ENCODE assay signal across 11 mouse cellular contexts in the genomic region with DNA sequence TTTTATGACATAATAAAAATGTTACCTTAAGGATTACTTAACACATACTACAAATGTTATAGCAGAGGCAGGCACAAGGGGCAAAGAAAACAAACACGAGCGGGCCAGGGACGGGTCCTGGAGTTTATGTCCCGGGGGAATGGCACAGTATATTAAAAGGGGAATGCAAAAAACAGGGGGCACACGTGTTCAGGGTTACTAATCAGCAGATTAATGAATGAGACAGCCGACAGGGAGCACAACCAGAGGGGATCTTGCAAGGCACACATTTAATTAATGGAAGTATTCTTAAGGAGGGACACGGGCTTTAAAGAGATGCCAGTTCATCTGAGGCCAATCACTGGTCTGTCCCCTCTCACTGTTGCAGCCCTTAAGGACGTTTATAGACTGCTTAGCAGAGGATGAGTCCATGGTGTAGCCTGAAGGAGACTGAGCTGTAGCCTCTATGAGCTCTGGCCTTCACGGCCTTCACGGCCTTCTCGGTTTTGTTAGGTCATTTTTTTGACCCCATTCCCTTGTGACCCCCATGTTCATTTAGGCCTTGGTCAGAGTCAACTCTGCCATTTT. TPM values are rescaled to one million over a fixed set of nuclear protein-coding genes. Genes with fewer than 3 reads are reported as not detected.
A peak's percentile ranks its signal among the peaks of the same experiment; 100 is the strongest.
DNase-seq lines count a peak whose midpoint lies in the region; ATAC-seq lines count a peak whose summit lies in the region.
"Had no signal": no experiment of that assay in that cellular context is flagged by ENCODE, and none has a peak within 500 bp of the region (broad histone marks: within the 10 kb centered on the region; RNA-seq: fewer than 3 reads in every experiment).

No protein-coding gene starts in this region.

- H3K4me1 ChIP-seq in forebrain, embryonic 11.5 days (replicated peaks; ENCODE audit: control insufficient read depth, insufficient read depth, low read length): 0 out of 2 replicates have a peak, but pooled peaks cover 2% of the 10 kb centered on the region
- H3K4me1 ChIP-seq in forebrain, embryonic 10.5 days: peaks cover 14% of the 10 kb centered on the region
- peaks cover 5% of the 10 kb centered on the region for H3K4me1 ChIP-seq in embryonic facial prominence, embryonic 13.5 days
- peaks cover 6% of the 10 kb centered on the region for H3K4me1 ChIP-seq in hindbrain, embryonic 14.5 days (replicated peaks; ENCODE audit: control insufficient read depth, insufficient read depth, low read length)
- peaks cover 8% of the 10 kb centered on the region; the same call in 1 of the 2 replicates for H3K4me1 ChIP-seq in midbrain, embryonic 14.5 days (ENCODE audit: control insufficient read depth, insufficient read depth, low read length)

- 65% methylated on average over 11 of the region's 11 CpGs for WGBS in forebrain, embryonic 11.5 days
- WGBS in forebrain, embryonic 10.5 days: 73% methylated on average over 11 of the region's 11 CpGs
- WGBS in embryonic facial prominence, embryonic 13.5 days: 53% methylated on average over 11 of the region's 11 CpGs
- 34% methylated on average over 11 of the region's 11 CpGs for WGBS in hindbrain, embryonic 14.5 days
- 46% methylated on average over 11 of the region's 11 CpGs for WGBS in midbrain, embryonic 14.5 days

- H3K36me3 ChIP-seq in forebrain, embryonic 11.5 days (ENCODE audit: control insufficient read depth, insufficient read depth, low read length): no peaks in the 10 kb centered on the region
- H3K36me3 ChIP-seq in forebrain, embryonic 10.5 days (replicated peaks): peaks cover 34% of the 10 kb centered on the region
- peaks cover 30% of the 10 kb centered on the region for H3K36me3 ChIP-seq in embryonic facial prominence, embryonic 13.5 days
- peaks cover 7% of the 10 kb centered on the region; the same call in 1 of the 2 replicates for H3K36me3 ChIP-seq in hindbrain, embryonic 14.5 days (replicated peaks; ENCODE audit: control insufficient read depth, insufficient read depth)
- 0 out of 2 replicates have a peak, but pooled peaks cover under 1% of the 10 kb centered on the region for H3K36me3 ChIP-seq in midbrain, embryonic 14.5 days (ENCODE audit: control insufficient read depth, insufficient read depth, low read length)

- no peaks in the 10 kb centered on the region for H3K27me3 ChIP-seq in forebrain, embryonic 11.5 days (ENCODE audit: control insufficient read depth, insufficient read depth, low read length)
- no peaks in the 10 kb centered on the region for H3K27me3 ChIP-seq in forebrain, embryonic 10.5 days (ENCODE audit: poor library complexity, severe bottlenecking)
- no peaks in the 10 kb centered on the region for H3K27me3 ChIP-seq in embryonic facial prominence, embryonic 13.5 days
- no peaks in the 10 kb centered on the region for H3K27me3 ChIP-seq in hindbrain, embryonic 14.5 days (ENCODE audit: control insufficient read depth, insufficient read depth, low read length)
- no peaks in the 10 kb centered on the region for H3K27me3 ChIP-seq in midbrain, embryonic 14.5 days (ENCODE audit: control insufficient read depth, insufficient read depth, low read length)

- no peak overlapping the region for H3K27ac ChIP-seq in forebrain, embryonic 11.5 days (ENCODE audit: low read depth, low read length)
- H3K27ac ChIP-seq in forebrain, embryonic 10.5 days: no peak overlapping the region
- H3K27ac ChIP-seq in embryonic facial prominence, embryonic 13.5 days: no peak overlapping the region
- peak overlapping the region; percentile 71 for H3K27ac ChIP-seq in hindbrain, embryonic 14.5 days
- H3K27ac ChIP-seq in midbrain, embryonic 14.5 days (replicated peaks; ENCODE audit: low read depth, low read length): 0 out of 2 replicates have a peak overlapping the region, but pooled peaks have one; percentile 23

- peak; percentile 83 for ATAC-seq in forebrain, embryonic 11.5 days (replicated peaks; ENCODE audit: low FRiP score)
- ATAC-seq in embryonic facial prominence, embryonic 13.5 days (ENCODE audit: insufficient number of reproducible peaks, insufficient read depth, low FRiP score, low TSS enrichment, low read depth): no peak
- peak; percentile 69 for ATAC-seq in hindbrain, embryonic 14.5 days (ENCODE audit: low FRiP score)
- peak; percentile 76 for ATAC-seq in midbrain, embryonic 14.5 days (ENCODE audit: low FRiP score, low TSS enrichment)

- H3K9me3 ChIP-seq in forebrain, embryonic 11.5 days (ENCODE audit: control insufficient read depth, low read length): no peaks in the 10 kb centered on the region
- no peaks in the 10 kb centered on the region for H3K9me3 ChIP-seq in forebrain, embryonic 10.5 days
- no peaks in the 10 kb centered on the region for H3K9me3 ChIP-seq in embryonic facial prominence, embryonic 13.5 days
- no peaks in the 10 kb centered on the region for H3K9me3 ChIP-seq in hindbrain, embryonic 14.5 days (ENCODE audit: control insufficient read depth, low read length)
- no peaks in the 10 kb centered on the region for H3K9me3 ChIP-seq in midbrain, embryonic 14.5 days (ENCODE audit: control insufficient read depth, low read length)

- no peak overlapping the region for H3K4me2 ChIP-seq in forebrain, embryonic 11.5 days (ENCODE audit: low read depth, low read length, severe bottlenecking)
- H3K4me2 ChIP-seq in embryonic facial prominence, embryonic 13.5 days: 0 out of 2 replicates have a peak overlapping the region, but pooled peaks have one; percentile 5
- peak overlapping the region; percentile 42 for H3K4me2 ChIP-seq in hindbrain, embryonic 14.5 days (replicated peaks)
- peak overlapping the region; percentile 40 for H3K4me2 ChIP-seq in midbrain, embryonic 14.5 days (ENCODE audit: low read length)

- no peak for DNase-seq in forebrain, embryonic 11.5 days (ENCODE audit: low spot score)
- DNase-seq in forebrain, embryonic 10.5 days (ENCODE audit: extremely low spot score, low spot score): no peak
- no peak for DNase-seq in hindbrain, embryonic 14.5 days (ENCODE audit: low spot score)
- peak; percentile 67 for DNase-seq in midbrain, embryonic 14.5 days
- no peak for DNase-seq in frontal cortex, postnatal 36 days (ENCODE audit: low spot score in 2 of 2)
- DNase-seq in spleen, postnatal 4 days (ENCODE audit: low spot score in 2 of 2): no peak
- DNase-seq in urinary bladder, postnatal 4 days (ENCODE audit: low spot score in 2 of 2): no peak
- DNase-seq: lung, postnatal 14 days; thymus, adult 2 months had no signal

- H3K9ac ChIP-seq in forebrain, embryonic 11.5 days (ENCODE audit: low read length): no peak overlapping the region
- H3K9ac ChIP-seq in embryonic facial prominence, embryonic 13.5 days: no peak overlapping the region
- H3K9ac ChIP-seq in hindbrain, embryonic 14.5 days: no peak overlapping the region; the same call in 1 of the 2 replicates
- H3K9ac ChIP-seq in midbrain, embryonic 14.5 days (replicated peaks; ENCODE audit: low read length): no peak overlapping the region

- no peak overlapping the region for H3K4me3 ChIP-seq in forebrain, embryonic 11.5 days (ENCODE audit: low read depth, low read length)
- H3K4me3 ChIP-seq in forebrain, embryonic 10.5 days: no peak overlapping the region; the same call in 1 of the 2 replicates
- H3K4me3 ChIP-seq in embryonic facial prominence, embryonic 13.5 days: no peak overlapping the region
- H3K4me3 ChIP-seq in hindbrain, embryonic 14.5 days (replicated peaks; ENCODE audit: low read length): no peak overlapping the region
- H3K4me3 ChIP-seq in midbrain, embryonic 14.5 days (replicated peaks; ENCODE audit: low read depth, low read length): no peak overlapping the region

RNA-seq across cellular contexts. Expression of a gene that starts 28.7 kb away (rescaled TPM):
- 0.23 and 0.39 TPM in 2 replicates for polyA plus RNA-seq in forebrain, embryonic 11.5 days (2014; fragmentation: Nextera tagmentation; extraction: Ambion mirVana)
- 0.26 and 0.29 TPM in 2 replicates for polyA plus RNA-seq in forebrain, embryonic 10.5 days (2016; fragmentation: Nextera tagmentation; extraction: Ambion mirVana)
- polyA plus RNA-seq in embryonic facial prominence, embryonic 13.5 days (2015; fragmentation: Nextera tagmentation; extraction: Ambion mirVana): 0.98 and 1.6 TPM in 2 replicates
- 0.31 TPM in 2 replicates for polyA plus RNA-seq in hindbrain, embryonic 14.5 days (2014; fragmentation: Nextera tagmentation; extraction: Ambion mirVana)
- polyA plus RNA-seq in midbrain, embryonic 14.5 days (2014; fragmentation: Nextera tagmentation; extraction: Ambion mirVana): 0.38 and 0.41 TPM in 2 replicates
- polyA plus RNA-seq: cortical plate, adult 2 months had no signal

RNA-seq across cellular contexts. Expression of a gene that starts 36.7 kb away (rescaled TPM):
- polyA plus RNA-seq in forebrain, embryonic 11.5 days (2014; fragmentation: Nextera tagmentation; extraction: Ambion mirVana): 164 and 198 TPM in 2 replicates
- polyA plus RNA-seq in forebrain, embryonic 10.5 days (2016; fragmentation: Nextera tagmentation; extraction: Ambion mirVana): 241 and 249 TPM in 2 replicates
- polyA plus RNA-seq in embryonic facial prominence, embryonic 13.5 days (2015; fragmentation: Nextera tagmentation; extraction: Ambion mirVana): 174 and 201 TPM in 2 replicates
- polyA plus RNA-seq in hindbrain, embryonic 14.5 days (2014; fragmentation: Nextera tagmentation; extraction: Ambion mirVana): 132 and 134 TPM in 2 replicates
- 129 and 134 TPM in 2 replicates for polyA plus RNA-seq in midbrain, embryonic 14.5 days (2014; fragmentation: Nextera tagmentation; extraction: Ambion mirVana)

RNA-seq across cellular contexts. Expression of a gene that starts 44.2 kb away (rescaled TPM):
- polyA plus RNA-seq in forebrain, embryonic 11.5 days (2014; fragmentation: Nextera tagmentation; extraction: Ambion mirVana): 6.9 and 8.0 TPM in 2 replicates
- polyA plus RNA-seq in forebrain, embryonic 10.5 days (2016; fragmentation: Nextera tagmentation; extraction: Ambion mirVana): 5.9 and 6.8 TPM in 2 replicates
- 16.6 and 17.5 TPM in 2 replicates for polyA plus RNA-seq in embryonic facial prominence, embryonic 13.5 days (2015; fragmentation: Nextera tagmentation; extraction: Ambion mirVana)
- polyA plus RNA-seq in hindbrain, embryonic 14.5 days (2014; fragmentation: Nextera tagmentation; extraction: Ambion mirVana): 27.6 and 28.1 TPM in 2 replicates
- polyA plus RNA-seq in midbrain, embryonic 14.5 days (2014; fragmentation: Nextera tagmentation; extraction: Ambion mirVana): 25.5 and 38.5 TPM in 2 replicates

Comparison
In these comparisons a context has a peak if more than half of its experiments do, and no peak if none do; other contexts are left out.
1. H3K27ac ChIP-seq: peak in hindbrain, embryonic 14.5 days (single experiment) and midbrain, embryonic 14.5 days (single experiment); none in forebrain, embryonic 11.5 days (single experiment), forebrain, embryonic 10.5 days (single experiment) and embryonic facial prominence, embryonic 13.5 days (single experiment).